Mouse (Mus musculus) intestine, embryonic 14.5 days (tissue): ENCODE results near the gene Gm10721. TPM values are rescaled to one million over a fixed set of nuclear protein-coding genes. Genes with fewer than 3 reads are reported as not detected.
"Not testable (repeated sequence)": the region's sequence is repeated elsewhere in the genome, so short reads cannot be mapped to it uniquely, and the experiment has no call there.

ENCODE experiments used
- ATAC-seq: fragments of 200-750 bp; cut with Nextera tagmentation; replicated peaks from 2 replicates; pipeline ENCODE4 v1.8.0; 2017; ENCODE audit warnings: low read depth, moderate number of reproducible peaks, moderate TSS enrichment, moderate library complexity; ENCODE audit not compliant: low FRiP score, low TSS enrichment
- DNase-seq: peaks from one replicate; pipeline ENCODE4 v3.0.0-alpha.2; 2018; ENCODE audit warnings: low spot score
- H3K27ac ChIP-seq: fragments of 300-500 bp; sonication (generic); 2 replicates; pipeline ENCODE4 v1.5.1; 2014; ENCODE audit warnings: low read depth, mild to moderate bottlenecking, control low read depth
- H3K27me3 ChIP-seq: fragments of 300-500 bp; sonication (generic); replicated peaks from 2 replicates; pipeline ENCODE4 v1.6.1; 2014; ENCODE audit warnings: low read length, control low read depth; ENCODE audit not compliant: control insufficient read depth, insufficient read depth
- H3K36me3 ChIP-seq: fragments of 300-500 bp; sonication (generic); 2 replicates; pipeline ENCODE4 v1.6.1; 2014; ENCODE audit warnings: low read length, control low read depth; ENCODE audit not compliant: control insufficient read depth, insufficient read depth
- H3K4me1 ChIP-seq: fragments of 300-500 bp; sonication (generic); replicated peaks from 2 replicates; pipeline ENCODE4 v1.6.1; 2014; ENCODE audit warnings: low read length, control low read depth, mixed read lengths; ENCODE audit not compliant: control insufficient read depth, insufficient read depth
- H3K4me2 ChIP-seq: fragments of 300-500 bp; sonication (generic); 2 replicates; pipeline ENCODE4 v1.6.1; 2014; ENCODE audit warnings: low read length
- H3K4me3 ChIP-seq: fragments of 300-500 bp; sonication (generic); 2 replicates; pipeline ENCODE4 v1.5.1; 2014; ENCODE audit warnings: low read depth, low read length, control low read depth, mixed read lengths
- H3K9ac ChIP-seq: fragments of 300-500 bp; sonication (generic); 2 replicates; pipeline ENCODE4 v1.6.1; 2014; ENCODE audit warnings: mild to moderate bottlenecking, low read length
- H3K9me3 ChIP-seq: fragments of 300-500 bp; sonication (generic); 2 replicates; pipeline ENCODE4 v1.6.1; 2016; ENCODE audit warnings: low read length, control low read depth; ENCODE audit not compliant: control insufficient read depth
- WGBS: fragments of 180-500 bp; shearing (Covaris S2); extraction: QIAGEN DNeasy Blood & Tissue Kit; methylation state at CpG from one replicate; pipeline ENCODE4 v1.1.7; 2014; 5-methylcytosine and 5-hydroxymethylcytosine counted together
- polyA plus RNA-seq: library from polyadenylated mRNA; unstranded; fragments of >200 nt; fragmentation: Nextera tagmentation; extraction: Ambion mirVana; gene quantifications from 2 replicates; pipeline ENCODE4 v1.2.1, GENCODE M21; 2014

The Gm10721 gene
- polyA plus RNA-seq, 1 experiment from 2014 or later: not detected

DNA sequence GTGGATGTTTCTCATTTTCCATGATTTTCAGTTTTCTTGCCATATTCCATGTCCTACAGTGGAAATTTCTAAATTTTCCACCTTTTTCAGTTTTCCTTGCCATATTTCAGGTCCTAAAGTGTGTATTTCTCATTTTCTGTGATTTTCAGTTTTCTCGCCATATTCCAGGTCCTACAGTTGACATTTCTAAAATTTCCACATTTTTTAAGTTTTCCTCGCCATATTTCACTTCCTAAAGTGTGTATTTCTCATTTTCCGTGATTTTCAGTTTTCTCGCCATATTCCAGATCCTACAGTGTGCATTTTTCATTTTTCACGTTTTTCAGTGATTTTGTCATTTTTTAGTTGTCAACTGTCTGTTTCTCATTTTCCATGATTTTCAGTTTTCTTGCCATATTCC is 3.6 kb upstream of the Gm10721 start:
- not testable (repeated sequence) for H3K36me3 ChIP-seq

DNA sequence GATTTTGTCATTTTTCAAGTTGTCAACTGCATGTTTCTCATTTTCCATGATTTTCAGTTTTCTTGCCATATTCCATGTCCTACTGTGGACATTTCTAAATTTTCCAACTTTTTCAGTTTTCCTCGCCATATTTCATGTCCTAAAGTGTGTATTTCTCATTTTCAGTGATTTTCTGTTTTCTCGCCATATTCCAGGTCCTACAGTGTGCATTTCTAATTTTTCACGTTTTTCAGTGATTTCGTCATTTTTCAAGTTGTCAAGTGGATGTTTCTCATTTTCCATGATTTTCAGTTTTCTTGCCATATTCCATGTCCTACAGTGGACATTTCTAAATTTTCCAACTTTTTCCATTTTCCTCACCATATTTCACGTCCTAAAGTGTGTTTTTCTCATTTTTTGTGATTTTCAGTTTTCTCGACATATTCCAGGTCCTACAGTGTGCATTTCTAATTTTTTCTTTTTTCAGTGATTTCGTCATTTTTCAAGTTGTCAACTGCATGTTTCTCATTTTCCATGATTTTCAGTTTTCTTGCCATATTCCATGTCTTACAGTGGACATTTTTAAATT is 802 bp upstream of the Gm10721 start:
- H3K4me1 ChIP-seq, H3K27ac ChIP-seq, H3K27me3 ChIP-seq, H3K36me3 ChIP-seq, H3K4me3 ChIP-seq, H3K9ac ChIP-seq, H3K4me2 ChIP-seq, ATAC-seq, H3K9me3 ChIP-seq, DNase-seq: not testable (repeated sequence)
- WGBS: 75% methylated on average over 2 of the region's 7 CpGs

More for the DNA sequence above, 3.6 kb upstream of the Gm10721 start:
- DNase-seq, H3K9ac ChIP-seq, H3K4me2 ChIP-seq, H3K9me3 ChIP-seq, H3K4me3 ChIP-seq, H3K27ac ChIP-seq, H3K4me1 ChIP-seq, H3K27me3 ChIP-seq, ATAC-seq: not testable (repeated sequence)
- no CpG with 5 or more reads among the region's 5 CpGs for WGBS

DNA sequence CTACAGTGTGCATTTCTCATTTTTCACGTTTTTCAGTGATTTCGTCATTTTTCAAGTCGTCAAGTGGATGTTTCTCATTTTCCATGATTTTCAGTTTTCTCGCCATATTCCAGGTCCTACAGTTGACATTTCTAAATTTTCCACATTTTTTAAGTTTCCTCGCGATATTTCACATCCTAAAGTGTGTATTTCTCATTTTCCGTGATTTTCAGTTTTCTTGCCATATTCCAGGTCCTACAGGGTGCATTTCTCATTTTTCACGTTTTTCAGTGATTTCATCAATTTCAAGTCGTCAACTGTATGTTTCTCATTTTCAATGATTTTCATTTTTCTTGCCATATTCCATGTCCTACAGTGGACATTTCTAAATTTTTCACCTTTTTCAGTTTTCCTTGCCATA is 2.4 kb downstream of the Gm10721 start, which contains the start of gene Gm10720:
Gene Gm10720 (plus strand): TSS at position 301 of the 400 bp plus-strand sequence.
- H3K9ac ChIP-seq, DNase-seq, H3K27ac ChIP-seq, ATAC-seq, H3K36me3 ChIP-seq, H3K9me3 ChIP-seq, H3K4me1 ChIP-seq, H3K4me2 ChIP-seq, H3K27me3 ChIP-seq, H3K4me3 ChIP-seq: not testable (repeated sequence)
- 59% methylated on average over 4 of the region's 9 CpGs for WGBS

DNA sequence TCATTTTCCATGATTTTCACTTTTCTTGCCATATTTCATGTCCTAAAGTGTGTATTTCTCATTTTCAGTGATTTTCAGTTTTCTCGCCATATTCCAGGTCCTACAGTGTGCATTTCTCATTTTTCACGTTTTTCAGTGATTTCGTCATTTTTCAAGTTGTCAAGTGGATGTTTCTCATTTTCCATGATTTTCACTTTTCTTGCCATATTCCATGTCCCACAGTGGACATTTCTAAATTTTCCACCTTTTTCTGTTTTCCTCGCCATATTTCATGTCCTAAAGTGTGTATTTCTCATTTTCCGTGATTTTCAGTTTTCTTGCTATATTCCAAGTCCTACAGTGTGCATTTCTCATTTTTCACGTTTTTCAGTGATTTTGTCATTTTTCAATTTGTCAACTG is 3.0 kb downstream of the Gm10721 start:
- not testable (repeated sequence) for H3K27ac ChIP-seq, H3K4me3 ChIP-seq, DNase-seq, H3K9me3 ChIP-seq, H3K9ac ChIP-seq, H3K36me3 ChIP-seq, ATAC-seq, H3K4me2 ChIP-seq, H3K27me3 ChIP-seq, H3K4me1 ChIP-seq
- WGBS: 74% methylated on average over 4 of the region's 6 CpGs

DNA sequence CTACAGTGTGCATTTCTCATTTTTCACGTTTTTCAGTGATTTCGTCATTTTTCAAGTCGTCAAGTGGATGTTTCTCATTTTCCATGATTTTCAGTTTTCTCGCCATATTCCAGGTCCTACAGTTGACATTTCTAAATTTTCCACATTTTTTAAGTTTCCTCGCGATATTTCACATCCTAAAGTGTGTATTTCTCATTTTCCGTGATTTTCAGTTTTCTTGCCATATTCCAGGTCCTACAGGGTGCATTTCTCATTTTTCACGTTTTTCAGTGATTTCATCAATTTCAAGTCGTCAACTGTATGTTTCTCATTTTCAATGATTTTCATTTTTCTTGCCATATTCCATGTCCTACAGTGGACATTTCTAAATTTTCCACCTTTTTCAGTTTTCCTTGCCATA is 4.2 kb downstream of the Gm10721 start, which contains the start of gene Gm10719:
Gene Gm10719 (plus strand): TSS at position 301 of the 400 bp plus-strand sequence.
- H3K9ac ChIP-seq, H3K27ac ChIP-seq, H3K27me3 ChIP-seq, H3K4me3 ChIP-seq, H3K4me2 ChIP-seq, ATAC-seq, DNase-seq, H3K4me1 ChIP-seq, H3K36me3 ChIP-seq, H3K9me3 ChIP-seq: not testable (repeated sequence)
- WGBS: no CpG with 5 or more reads among the region's 9 CpGs

DNA sequence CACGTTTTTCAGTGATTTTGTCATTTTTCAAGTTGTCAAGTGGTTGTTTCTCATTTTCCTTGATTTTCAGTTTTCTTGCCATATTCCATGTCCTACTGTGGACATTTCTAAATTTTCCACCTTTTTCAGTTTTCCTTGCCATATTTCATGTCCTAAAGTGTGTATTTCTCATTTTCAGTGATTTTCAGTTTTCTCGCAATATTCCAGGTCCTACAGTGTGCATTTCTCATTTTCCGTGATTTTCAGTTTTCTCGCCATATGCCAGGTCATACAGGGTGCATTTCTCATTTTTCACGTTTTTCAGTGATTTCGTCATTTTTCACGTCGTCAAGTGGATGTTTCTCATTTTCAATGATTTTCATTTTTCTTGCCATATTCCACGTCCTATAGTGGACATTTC is 6.0 kb downstream of the Gm10721 start:
- not testable (repeated sequence) for H3K27ac ChIP-seq, H3K27me3 ChIP-seq, ATAC-seq, H3K36me3 ChIP-seq, H3K4me1 ChIP-seq, H3K9me3 ChIP-seq, H3K4me3 ChIP-seq, H3K9ac ChIP-seq, DNase-seq, H3K4me2 ChIP-seq
- WGBS: 70% methylated on average over 9 of the region's 9 CpGs

DNA sequence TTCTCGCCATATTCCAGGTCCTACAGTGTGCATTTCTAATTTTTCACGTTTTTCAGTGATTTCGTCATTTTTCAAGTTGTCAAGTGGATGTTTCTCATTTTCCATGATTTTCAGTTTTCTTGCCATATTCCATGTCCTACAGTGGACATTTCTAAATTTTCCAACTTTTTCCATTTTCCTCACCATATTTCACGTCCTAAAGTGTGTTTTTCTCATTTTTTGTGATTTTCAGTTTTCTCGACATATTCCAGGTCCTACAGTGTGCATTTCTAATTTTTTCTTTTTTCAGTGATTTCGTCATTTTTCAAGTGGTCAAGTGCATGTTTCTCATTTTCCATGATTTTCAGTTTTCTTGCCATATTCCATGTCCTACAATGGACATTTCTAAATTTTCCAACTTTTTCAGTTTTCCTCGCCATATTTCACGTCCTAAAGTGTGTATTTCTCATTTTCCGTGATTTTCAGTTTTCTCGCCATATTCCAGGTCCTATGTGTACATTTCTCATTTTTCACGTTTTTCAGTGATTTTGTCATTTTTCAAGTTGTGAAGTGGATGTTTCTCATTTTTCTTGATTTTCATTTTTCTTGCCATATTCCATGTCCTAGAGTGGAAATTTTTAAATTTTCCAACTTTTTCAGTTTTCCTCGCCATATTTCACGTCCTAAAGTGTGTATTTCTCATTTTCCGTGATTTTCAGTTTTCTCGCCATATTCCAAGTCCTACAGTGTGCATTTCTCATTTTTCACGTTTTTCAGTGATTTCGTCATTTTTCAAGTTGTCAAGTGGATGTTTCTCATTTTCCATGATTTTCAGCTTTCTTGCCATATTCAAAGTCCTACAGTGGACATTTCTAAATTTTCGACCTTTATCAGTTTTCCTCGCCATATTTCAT is 7.1 kb downstream of the Gm10721 start:
- not testable (repeated sequence) for H3K4me2 ChIP-seq, H3K27ac ChIP-seq, H3K4me1 ChIP-seq, H3K9ac ChIP-seq, DNase-seq, H3K27me3 ChIP-seq, H3K4me3 ChIP-seq, H3K36me3 ChIP-seq, H3K9me3 ChIP-seq
- 80% methylated on average over 11 of the region's 19 CpGs for WGBS
- ATAC-seq: 0 out of 2 replicates have a peak, but pooled peaks have one; percentile 65

DNA sequence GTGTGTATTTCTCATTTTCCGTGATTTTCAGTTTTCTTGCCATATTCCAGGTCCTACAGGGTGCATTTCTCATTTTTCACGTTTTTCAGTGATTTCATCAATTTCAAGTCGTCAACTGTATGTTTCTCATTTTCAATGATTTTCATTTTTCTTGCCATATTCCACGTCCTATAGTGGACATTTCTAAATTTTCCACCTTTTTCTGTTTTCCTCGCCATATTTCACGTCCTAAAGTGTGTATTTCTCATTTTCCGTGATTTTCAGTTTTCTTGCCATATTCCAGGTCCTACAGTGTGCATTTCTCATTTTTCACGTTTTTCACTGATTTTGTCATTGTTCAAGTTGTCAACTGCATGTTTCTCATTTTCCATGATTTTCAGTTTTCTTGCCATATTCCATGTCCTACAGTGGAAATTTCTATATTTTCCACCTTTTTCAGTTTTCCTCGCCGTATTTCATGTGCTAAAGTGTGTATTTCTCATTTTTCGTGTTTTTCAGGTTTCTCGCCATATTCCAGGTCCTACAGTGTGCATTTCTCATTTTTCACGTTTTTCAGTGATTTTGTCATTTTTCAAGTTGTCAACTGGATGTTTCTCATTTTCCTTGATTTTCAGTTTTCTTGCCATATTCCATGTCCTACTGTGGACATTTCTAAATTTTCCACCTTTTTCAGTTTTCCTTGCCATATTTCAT is 9.5 kb downstream of the Gm10721 start:
- H3K9ac ChIP-seq, H3K36me3 ChIP-seq: not testable (repeated sequence)
- DNase-seq: peak; percentile 9

More for the DNA sequence above, 9.5 kb downstream of the Gm10721 start:
- ATAC-seq, H3K9me3 ChIP-seq, H3K27me3 ChIP-seq, H3K4me1 ChIP-seq, H3K27ac ChIP-seq, H3K4me2 ChIP-seq, H3K4me3 ChIP-seq: not testable (repeated sequence)
- WGBS: 72% methylated on average over 9 of the region's 13 CpGs
